Mouse (Mus musculus): ENCODE measurements around the gene Mrps11.

DNA sequence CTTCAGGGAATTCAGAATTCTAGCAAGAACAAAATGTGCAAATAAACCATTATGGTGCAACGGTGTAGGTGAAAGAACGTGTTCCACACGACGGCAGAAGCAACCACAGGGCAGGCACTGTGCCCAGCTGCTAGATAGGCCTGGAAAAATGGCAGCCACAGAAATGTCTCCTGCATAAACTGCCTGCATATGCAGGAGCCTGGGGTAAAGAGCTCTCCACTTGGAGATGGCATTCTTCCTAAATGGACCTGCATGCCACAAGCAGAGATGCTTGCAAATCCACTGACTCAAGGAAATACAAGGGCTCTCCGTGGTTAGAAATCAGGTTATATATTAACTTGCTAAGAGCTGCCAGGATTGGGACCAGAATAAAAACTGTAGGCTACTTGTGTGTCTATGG, 4.2 kb upstream of the Mrps11 start:
- TF ChIP-seq CTCF (IDR thresholded peaks at IDR 0.05; ENCODE audit: extremely low read depth, insufficient read depth, low read length) (no peak), POLR2A (IDR thresholded peaks at IDR 0.05; ENCODE audit: extremely low read depth, insufficient read depth, low read length) (no peak)
